Mouse (Mus musculus) 3T3-L1 (cell line): ENCODE results near the gene Ttc6.

Experiments used
- DNase-seq: peaks from one replicate; pipeline ENCODE4 v3.0.0-alpha.2; 2015; ENCODE audit warnings: low read depth, low spot score

Ttc6 gene

GRCm38 (mm10) chr12:57563909-57564308 is at the start of gene Ttc6:
Ttc6 (plus strand) TSS chr12:57564113.
- no peak for DNase-seq

GRCm38 (mm10) chr12:57514552-57514951 is 49.4 kb upstream of the Ttc6 start:
- DNase-seq = peak; percentile 6

GRCm38 (mm10) chr12:57515702-57516377 is 48.1 kb upstream of the Ttc6 start:
- DNase-seq = no peak

GRCm38 (mm10) chr12:57528335-57528734 is 35.6 kb upstream of the Ttc6 start:
- no peak for DNase-seq

- no peak for DNase-seq
These were observed 33.4 kb upstream of the Ttc6 start for GRCm38 (mm10) chr12:57530474-57530873.

- no peak for DNase-seq
These were observed 29.4 kb upstream of the Ttc6 start for GRCm38 (mm10) chr12:57534517-57534878.

- DNase-seq = no peak
These were observed 28.9 kb upstream of the Ttc6 start for GRCm38 (mm10) chr12:57534879-57535611.

GRCm38 (mm10) chr12:57536056-57536908 is 27.6 kb upstream of the Ttc6 start:
- no peak for DNase-seq

GRCm38 (mm10) chr12:57536909-57537670 is 26.8 kb upstream of the Ttc6 start:
- DNase-seq = no peak

- no peak for DNase-seq
These were observed 25.9 kb upstream of the Ttc6 start for GRCm38 (mm10) chr12:57537791-57538587.

GRCm38 (mm10) chr12:57538588-57539550 is 25.0 kb upstream of the Ttc6 start:
- DNase-seq = no peak

- no peak for DNase-seq
These were observed 24.3 kb upstream of the Ttc6 start for GRCm38 (mm10) chr12:57539551-57539985.

- DNase-seq = no peak
These were observed 22.8 kb upstream of the Ttc6 start for GRCm38 (mm10) chr12:57541118-57541517.

- DNase-seq = no peak
These were observed 21.8 kb upstream of the Ttc6 start for GRCm38 (mm10) chr12:57541931-57542745.

GRCm38 (mm10) chr12:57542746-57543626 is 20.9 kb upstream of the Ttc6 start:
- DNase-seq = no peak

- no peak for DNase-seq
These were observed 20.3 kb upstream of the Ttc6 start for GRCm38 (mm10) chr12:57543627-57543991.

- peak; percentile 50 for DNase-seq
These were observed 19.1 kb upstream of the Ttc6 start for GRCm38 (mm10) chr12:57544641-57545370.
